Mouse (Mus musculus): ENCODE results near the gene Retnlg. TPM values are rescaled to one million over a fixed set of nuclear protein-coding genes. Genes with fewer than 3 reads are reported as not detected.
"Not testable (repeated sequence)": the region's sequence is repeated elsewhere in the genome, so short reads cannot be mapped to it uniquely, and the experiment has no call there.

The Retnlg gene
- polyA plus RNA-seq (2014; fragmentation: Nextera tagmentation; extraction: Ambion mirVana), result 0.39 TPM in 1 of 2 replicates, not detected in the other

DNA sequence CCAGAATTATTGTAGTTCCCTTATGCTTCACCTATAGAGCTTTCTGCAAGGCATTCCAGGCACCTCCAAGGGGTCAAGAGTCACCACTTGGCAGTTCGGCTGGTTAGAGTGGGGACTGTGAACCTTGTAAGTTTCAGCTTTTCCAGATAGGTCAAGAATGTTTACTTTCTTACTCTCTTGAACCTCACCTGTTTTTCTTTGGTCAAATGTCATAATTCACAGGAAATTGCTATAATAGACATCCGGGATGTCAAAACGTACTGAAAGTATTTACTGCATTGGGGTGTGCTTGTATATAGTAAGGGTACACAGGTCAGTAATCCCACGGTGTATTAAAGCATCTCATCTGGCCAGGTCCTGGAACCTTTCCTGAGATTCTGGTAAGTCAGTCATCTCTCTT lies at the start of gene Retnlg:
Gene Retnlg (plus strand): TSS at position 301 of the 400 bp plus-strand sequence.
- no peak within 1 kb of the TSS for H3K27ac ChIP-seq (replicated peaks; ENCODE audit: low read depth, low read length)
- H3K9me3 ChIP-seq (ENCODE audit: control insufficient read depth, low read length), result no peaks in the 10 kb centered on the region

DNA sequence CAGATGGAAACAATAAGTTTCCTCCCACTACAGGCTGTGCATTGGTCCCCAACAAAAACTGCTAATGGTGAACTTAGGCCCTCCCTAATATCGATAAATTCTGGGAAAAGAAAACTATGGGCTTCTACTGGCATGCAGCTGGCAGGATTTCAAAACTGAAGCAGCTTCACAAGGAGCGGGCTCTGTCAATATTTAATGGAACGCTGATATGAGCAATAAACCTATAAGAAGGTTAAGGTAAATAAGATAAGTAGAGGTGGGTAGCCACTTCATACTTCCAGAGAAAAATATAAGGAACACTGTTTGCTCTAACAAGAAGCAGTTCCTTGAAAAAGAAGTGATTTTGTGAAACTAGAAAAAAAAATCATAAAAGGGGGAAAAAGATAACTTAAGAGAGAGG lies 45.9 kb upstream of the Retnlg start:
- DNase-seq (no peak), ATAC-seq (ENCODE audit: low FRiP score, low TSS enrichment) (no peak)
- no peak overlapping the region for H3K4me3 ChIP-seq (replicated peaks; ENCODE audit: low read depth, low read length)
- no peak overlapping the region for H3K9ac ChIP-seq (replicated peaks; ENCODE audit: low read length)
- no peak overlapping the region for H3K4me2 ChIP-seq (ENCODE audit: low read length)
- H3K4me1 ChIP-seq (ENCODE audit: control insufficient read depth, insufficient read depth, low read length), result no peaks in the 10 kb centered on the region
- no peaks in the 10 kb centered on the region for H3K9me3 ChIP-seq (ENCODE audit: control insufficient read depth, low read length)
- no peaks in the 10 kb centered on the region for H3K36me3 ChIP-seq (ENCODE audit: control insufficient read depth, insufficient read depth, low read length)
- H3K27me3 ChIP-seq (ENCODE audit: control insufficient read depth, insufficient read depth, low read length), result no peaks in the 10 kb centered on the region
- WGBS, result 89% methylated on average over 3 of the region's 3 CpGs
- H3K27ac ChIP-seq (replicated peaks; ENCODE audit: low read depth, low read length), result no peak overlapping the region

More for the DNA sequence above, at the start of gene Retnlg:
- WGBS, result 89% methylated on average over 4 of the region's 4 CpGs
- H3K4me3 ChIP-seq (replicated peaks; ENCODE audit: low read depth, low read length), result no peak within 1 kb of the TSS
- H3K9ac ChIP-seq (replicated peaks; ENCODE audit: low read length), result no peak within 1 kb of the TSS
- no peaks in the 10 kb centered on the region for H3K4me1 ChIP-seq (ENCODE audit: control insufficient read depth, insufficient read depth, low read length)
- no peaks in the 10 kb centered on the region for H3K36me3 ChIP-seq (ENCODE audit: control insufficient read depth, insufficient read depth, low read length)
- DNase-seq, result no peak
- ATAC-seq (ENCODE audit: low FRiP score, low TSS enrichment), result no peak
- H3K4me2 ChIP-seq (ENCODE audit: low read length), result no peak within 1 kb of the TSS
- H3K27me3 ChIP-seq (ENCODE audit: control insufficient read depth, insufficient read depth, low read length), result no peaks in the 10 kb centered on the region

GRCm38 (mm10) chr16:48827625-48828024 lies 44.8 kb upstream of the Retnlg start:
- Histone ChIP-seq H3K4me2 (ENCODE audit: low read length) (no peak overlapping the region), H3K9ac (replicated peaks; ENCODE audit: low read length) (no peak overlapping the region), H3K27ac (replicated peaks; ENCODE audit: low read depth, low read length) (no peak overlapping the region), H3K27me3 (ENCODE audit: control insufficient read depth, insufficient read depth, low read length) (no peaks in the 10 kb centered on the region), H3K9me3 (ENCODE audit: control insufficient read depth, low read length) (no peaks in the 10 kb centered on the region), H3K4me3 (replicated peaks; ENCODE audit: low read depth, low read length) (no peak overlapping the region), H3K4me1 (ENCODE audit: control insufficient read depth, insufficient read depth, low read length) (no peaks in the 10 kb centered on the region), H3K36me3 (ENCODE audit: control insufficient read depth, insufficient read depth, low read length) (no peaks in the 10 kb centered on the region)
- WGBS, result 66% methylated on average over 1 of the region's 1 CpGs
- no peak for ATAC-seq (ENCODE audit: low FRiP score, low TSS enrichment)
- no peak for DNase-seq

DNA sequence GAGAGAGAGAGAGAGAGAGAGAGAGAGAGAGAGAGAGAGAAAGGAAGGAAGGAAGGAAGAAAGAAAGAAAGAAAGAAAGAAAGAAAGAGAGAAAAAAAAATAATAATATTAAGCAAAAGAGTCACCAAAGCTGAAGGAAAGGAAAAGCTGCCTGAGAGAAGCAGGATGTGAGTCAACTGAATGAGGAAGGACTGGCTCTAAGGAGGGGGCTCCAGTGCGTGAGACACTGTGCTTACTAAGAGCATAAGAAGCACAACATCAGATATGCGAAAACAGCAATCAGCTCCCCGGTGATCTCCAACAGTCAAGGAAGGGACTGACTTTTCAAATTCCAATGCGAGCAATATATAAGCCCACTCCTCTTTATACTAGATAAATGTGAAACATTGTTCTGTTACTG lies 43.4 kb upstream of the Retnlg start:
- no peaks in the 10 kb centered on the region for H3K4me1 ChIP-seq (ENCODE audit: control insufficient read depth, insufficient read depth, low read length)
- WGBS, result 87% methylated on average over 4 of the region's 4 CpGs
- DNase-seq, result no peak
- H3K27me3 ChIP-seq (ENCODE audit: control insufficient read depth, insufficient read depth, low read length), result no peaks in the 10 kb centered on the region
- no peaks in the 10 kb centered on the region for H3K36me3 ChIP-seq (ENCODE audit: control insufficient read depth, insufficient read depth, low read length)
- no peak overlapping the region for H3K9ac ChIP-seq (replicated peaks; ENCODE audit: low read length)
- ATAC-seq (ENCODE audit: low FRiP score, low TSS enrichment), result no peak
- H3K4me2 ChIP-seq (ENCODE audit: low read length), result no peak overlapping the region
- H3K9me3 ChIP-seq (ENCODE audit: control insufficient read depth, low read length), result no peaks in the 10 kb centered on the region
- H3K27ac ChIP-seq (replicated peaks; ENCODE audit: low read depth, low read length), result no peak overlapping the region
- no peak overlapping the region for H3K4me3 ChIP-seq (replicated peaks; ENCODE audit: low read depth, low read length)

GRCm38 (mm10) chr16:48832055-48832454 lies 40.4 kb upstream of the Retnlg start:
- H3K9me3 ChIP-seq (ENCODE audit: control insufficient read depth, low read length), result no peaks in the 10 kb centered on the region
- 89% methylated on average over 7 of the region's 8 CpGs for WGBS
- no peak for ATAC-seq (ENCODE audit: low FRiP score, low TSS enrichment)

GRCm38 (mm10) chr16:48833626-48834025 lies 38.8 kb upstream of the Retnlg start:
- ATAC-seq (ENCODE audit: low FRiP score, low TSS enrichment), result not testable (repeated sequence)

More at GRCm38 (mm10) chr16:48832055-48832454, 40.4 kb upstream of the Retnlg start:
- no peaks in the 10 kb centered on the region for H3K36me3 ChIP-seq (ENCODE audit: control insufficient read depth, insufficient read depth, low read length)
- H3K27ac ChIP-seq (replicated peaks; ENCODE audit: low read depth, low read length), result no peak overlapping the region
- H3K27me3 ChIP-seq (ENCODE audit: control insufficient read depth, insufficient read depth, low read length), result no peaks in the 10 kb centered on the region
- DNase-seq, result no peak
- no peaks in the 10 kb centered on the region for H3K4me1 ChIP-seq (ENCODE audit: control insufficient read depth, insufficient read depth, low read length)
- no peak overlapping the region for H3K9ac ChIP-seq (replicated peaks; ENCODE audit: low read length)
- H3K4me2 ChIP-seq (ENCODE audit: low read length), result no peak overlapping the region
- no peak overlapping the region for H3K4me3 ChIP-seq (replicated peaks; ENCODE audit: low read depth, low read length)

DNA sequence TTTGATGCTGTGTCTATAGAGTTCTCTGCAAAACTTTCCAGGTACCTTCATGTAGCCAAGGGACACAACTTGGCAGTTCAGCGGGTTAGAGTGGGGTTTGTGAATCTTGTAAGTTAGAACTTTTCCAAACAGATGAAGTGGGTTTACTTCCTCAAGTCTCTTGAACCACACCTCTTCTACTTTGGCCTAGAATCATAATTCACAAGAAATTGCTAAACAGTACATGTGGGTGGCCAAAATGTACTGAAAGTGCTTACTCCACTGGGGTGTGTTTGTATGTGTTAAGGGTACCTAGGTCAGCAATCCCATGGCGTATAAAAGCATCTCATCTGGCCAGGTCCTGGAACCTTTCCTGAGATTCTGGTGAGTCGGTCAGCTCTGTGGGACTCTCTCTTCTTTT lies 30.2 kb upstream of the Retnlg start, which contains the start of gene Retnla:
Gene Retnla (plus strand): TSS at position 286 of the 400 bp plus-strand sequence.
- no peak within 1 kb of the TSS for H3K4me3 ChIP-seq (replicated peaks; ENCODE audit: low read depth, low read length)
- no peaks in the 10 kb centered on the region for H3K4me1 ChIP-seq (ENCODE audit: control insufficient read depth, insufficient read depth, low read length)
- ATAC-seq (ENCODE audit: low FRiP score, low TSS enrichment), result no peak
- no peaks in the 10 kb centered on the region for H3K36me3 ChIP-seq (ENCODE audit: control insufficient read depth, insufficient read depth, low read length)
- no peak for DNase-seq
- WGBS, result 89% methylated on average over 3 of the region's 3 CpGs
- H3K9ac ChIP-seq (replicated peaks; ENCODE audit: low read length), result no peak within 1 kb of the TSS
- H3K27ac ChIP-seq (replicated peaks; ENCODE audit: low read depth, low read length), result no peak within 1 kb of the TSS
- no peaks in the 10 kb centered on the region for H3K9me3 ChIP-seq (ENCODE audit: control insufficient read depth, low read length)
- H3K27me3 ChIP-seq (ENCODE audit: control insufficient read depth, insufficient read depth, low read length), result no peaks in the 10 kb centered on the region
- no peak within 1 kb of the TSS for H3K4me2 ChIP-seq (ENCODE audit: low read length)

More at GRCm38 (mm10) chr16:48833626-48834025, 38.8 kb upstream of the Retnlg start:
- H3K27me3 ChIP-seq (ENCODE audit: control insufficient read depth, insufficient read depth, low read length); H3K4me2 ChIP-seq (ENCODE audit: low read length); H3K4me1 ChIP-seq (ENCODE audit: control insufficient read depth, insufficient read depth, low read length); H3K4me3 ChIP-seq (replicated peaks; ENCODE audit: low read depth, low read length); H3K36me3 ChIP-seq (ENCODE audit: control insufficient read depth, insufficient read depth, low read length); DNase-seq; H3K9ac ChIP-seq (replicated peaks; ENCODE audit: low read length); H3K9me3 ChIP-seq (ENCODE audit: control insufficient read depth, low read length); H3K27ac ChIP-seq (replicated peaks; ENCODE audit: low read depth, low read length): not testable (repeated sequence)
- WGBS, result 65% methylated on average over 1 of the region's 1 CpGs

GRCm38 (mm10) chr16:48843671-48844386 lies 28.6 kb upstream of the Retnlg start:
- WGBS, result 95% methylated on average over 4 of the region's 4 CpGs
- no peak overlapping the region for H3K9ac ChIP-seq (replicated peaks; ENCODE audit: low read length)
- no peak overlapping the region for H3K27ac ChIP-seq (replicated peaks; ENCODE audit: low read depth, low read length)
- no peaks in the 10 kb centered on the region for H3K9me3 ChIP-seq (ENCODE audit: control insufficient read depth, low read length)
- DNase-seq (no peak), ATAC-seq (ENCODE audit: low FRiP score, low TSS enrichment) (no peak)
- H3K36me3 ChIP-seq (ENCODE audit: control insufficient read depth, insufficient read depth, low read length), result no peaks in the 10 kb centered on the region
- no peaks in the 10 kb centered on the region for H3K4me1 ChIP-seq (ENCODE audit: control insufficient read depth, insufficient read depth, low read length)
- H3K4me3 ChIP-seq (replicated peaks; ENCODE audit: low read depth, low read length), result no peak overlapping the region
- no peak overlapping the region for H3K4me2 ChIP-seq (ENCODE audit: low read length)
- no peaks in the 10 kb centered on the region for H3K27me3 ChIP-seq (ENCODE audit: control insufficient read depth, insufficient read depth, low read length)

- H3K27me3 ChIP-seq (ENCODE audit: control insufficient read depth, insufficient read depth, low read length); H3K36me3 ChIP-seq (ENCODE audit: control insufficient read depth, insufficient read depth, low read length); H3K9ac ChIP-seq (replicated peaks; ENCODE audit: low read length); H3K4me2 ChIP-seq (ENCODE audit: low read length); H3K9me3 ChIP-seq (ENCODE audit: control insufficient read depth, low read length); H3K4me1 ChIP-seq (ENCODE audit: control insufficient read depth, insufficient read depth, low read length); H3K4me3 ChIP-seq (replicated peaks; ENCODE audit: low read depth, low read length); H3K27ac ChIP-seq (replicated peaks; ENCODE audit: low read depth, low read length); DNase-seq; ATAC-seq (ENCODE audit: low FRiP score, low TSS enrichment): not testable (repeated sequence)
- 97% methylated on average over 1 of the region's 1 CpGs for WGBS
These were observed 7.4 kb upstream of the Retnlg start for GRCm38 (mm10) chr16:48865004-48865403.
